Mouse (Mus musculus): Measurements from ENCODE around the gene Scfd2. TPM values are rescaled to one million over a fixed set of nuclear protein-coding genes. Genes with fewer than 3 reads are reported as not detected.

The Scfd2 gene
- polyA plus RNA-seq, 1 experiment = 3.1 TPM

- WGBS = 68% methylated on average over 5 of the region's 5 CpGs
- H3K4me3 ChIP-seq (replicated peaks; ENCODE audit: control insufficient read depth, low read depth, low read length) = no peak overlapping the region
- no peaks in the 10 kb centered on the region for H3K4me1 ChIP-seq (ENCODE audit: control insufficient read depth, insufficient read depth, low read length)
- no peak for TF ChIP-seq CTCF (IDR thresholded peaks at IDR 0.05; ENCODE audit: control insufficient read depth, insufficient read depth, low read length)
- no peak for TF ChIP-seq POLR2A (IDR thresholded peaks at IDR 0.05; ENCODE audit: borderline replicate concordance, control insufficient read depth, low read depth, low read length)
- no peak overlapping the region for H3K27ac ChIP-seq (ENCODE audit: control insufficient read depth, insufficient read depth, low read depth, low read length, poor library complexity)
These were observed 230.6 kb downstream of the Scfd2 start for GRCm38 (mm10) chr5:74300931-74301330.

- 47% methylated on average over 4 of the region's 4 CpGs for WGBS
- H3K4me3 ChIP-seq (replicated peaks; ENCODE audit: control insufficient read depth, low read depth, low read length) = no peak overlapping the region
- no peaks in the 10 kb centered on the region for H3K4me1 ChIP-seq (ENCODE audit: control insufficient read depth, insufficient read depth, low read length)
- no peak overlapping the region for H3K27ac ChIP-seq (ENCODE audit: control insufficient read depth, insufficient read depth, low read depth, low read length, poor library complexity)
- TF ChIP-seq POLR2A (IDR thresholded peaks at IDR 0.05; ENCODE audit: borderline replicate concordance, control insufficient read depth, low read depth, low read length) (no peak), CTCF (IDR thresholded peaks at IDR 0.05; ENCODE audit: control insufficient read depth, insufficient read depth, low read length) (no peak)
These were observed 231.4 kb downstream of the Scfd2 start for GRCm38 (mm10) chr5:74300140-74300539.

- TF ChIP-seq CTCF (IDR thresholded peaks at IDR 0.05; ENCODE audit: control insufficient read depth, insufficient read depth, low read length) (peak; percentile 36; the same call in 1 of the 2 replicates), POLR2A (IDR thresholded peaks at IDR 0.05; ENCODE audit: borderline replicate concordance, control insufficient read depth, low read depth, low read length) (no peak)
- H3K27ac ChIP-seq (ENCODE audit: control insufficient read depth, insufficient read depth, low read depth, low read length, poor library complexity) = no peak overlapping the region
- no peaks in the 10 kb centered on the region for H3K4me1 ChIP-seq (ENCODE audit: control insufficient read depth, insufficient read depth, low read length)
- 78% methylated on average over 5 of the region's 5 CpGs for WGBS
- no peak overlapping the region for H3K4me3 ChIP-seq (replicated peaks; ENCODE audit: control insufficient read depth, low read depth, low read length)
These were observed 234.4 kb downstream of the Scfd2 start for GRCm38 (mm10) chr5:74297113-74297512.

GRCm38 (mm10) chr5:74296096-74296495, 235.5 kb downstream of the Scfd2 start:
- WGBS = 77% methylated on average over 5 of the region's 5 CpGs
- H3K27ac ChIP-seq (ENCODE audit: control insufficient read depth, insufficient read depth, low read depth, low read length, poor library complexity) = no peak overlapping the region
- no peaks in the 10 kb centered on the region for H3K4me1 ChIP-seq (ENCODE audit: control insufficient read depth, insufficient read depth, low read length)
- no peak overlapping the region for H3K4me3 ChIP-seq (replicated peaks; ENCODE audit: control insufficient read depth, low read depth, low read length)
- TF ChIP-seq CTCF (IDR thresholded peaks at IDR 0.05; ENCODE audit: control insufficient read depth, insufficient read depth, low read length) (no peak), POLR2A (IDR thresholded peaks at IDR 0.05; ENCODE audit: borderline replicate concordance, control insufficient read depth, low read depth, low read length) (no peak)

- 75% methylated on average over 5 of the region's 5 CpGs for WGBS
- no peak overlapping the region for H3K4me3 ChIP-seq (replicated peaks; ENCODE audit: control insufficient read depth, low read depth, low read length)
- TF ChIP-seq POLR2A (IDR thresholded peaks at IDR 0.05; ENCODE audit: borderline replicate concordance, control insufficient read depth, low read depth, low read length) (no peak), CTCF (IDR thresholded peaks at IDR 0.05; ENCODE audit: control insufficient read depth, insufficient read depth, low read length) (no peak)
- no peaks in the 10 kb centered on the region for H3K4me1 ChIP-seq (ENCODE audit: control insufficient read depth, insufficient read depth, low read length)
- H3K27ac ChIP-seq (ENCODE audit: control insufficient read depth, insufficient read depth, low read depth, low read length, poor library complexity) = no peak overlapping the region
These were observed 238.0 kb downstream of the Scfd2 start for GRCm38 (mm10) chr5:74293513-74293912.

- no peak for TF ChIP-seq POLR2A (IDR thresholded peaks at IDR 0.05; ENCODE audit: borderline replicate concordance, control insufficient read depth, low read depth, low read length)
- TF ChIP-seq CTCF (IDR thresholded peaks at IDR 0.05; ENCODE audit: control insufficient read depth, insufficient read depth, low read length) = no peak
- Histone ChIP-seq H3K4me1 (ENCODE audit: control insufficient read depth, insufficient read depth, low read length) (no peaks in the 10 kb centered on the region), H3K4me3 (replicated peaks; ENCODE audit: control insufficient read depth, low read depth, low read length) (no peak overlapping the region), H3K27ac (ENCODE audit: control insufficient read depth, insufficient read depth, low read depth, low read length, poor library complexity) (no peak overlapping the region)
- WGBS = 82% methylated on average over 2 of the region's 2 CpGs
These were observed 239.5 kb downstream of the Scfd2 start for GRCm38 (mm10) chr5:74292050-74292449.

GRCm38 (mm10) chr5:74291575-74291974, 240.0 kb downstream of the Scfd2 start:
- TF ChIP-seq CTCF (IDR thresholded peaks at IDR 0.05; ENCODE audit: control insufficient read depth, insufficient read depth, low read length) (no peak), POLR2A (IDR thresholded peaks at IDR 0.05; ENCODE audit: borderline replicate concordance, control insufficient read depth, low read depth, low read length) (no peak)
- WGBS = 88% methylated on average over 9 of the region's 9 CpGs
- Histone ChIP-seq H3K4me3 (replicated peaks; ENCODE audit: control insufficient read depth, low read depth, low read length) (no peak overlapping the region), H3K27ac (ENCODE audit: control insufficient read depth, insufficient read depth, low read depth, low read length, poor library complexity) (no peak overlapping the region), H3K4me1 (ENCODE audit: control insufficient read depth, insufficient read depth, low read length) (no peaks in the 10 kb centered on the region)

GRCm38 (mm10) chr5:74289957-74290356, 241.6 kb downstream of the Scfd2 start:
- Histone ChIP-seq H3K4me3 (replicated peaks; ENCODE audit: control insufficient read depth, low read depth, low read length) (no peak overlapping the region), H3K27ac (ENCODE audit: control insufficient read depth, insufficient read depth, low read depth, low read length, poor library complexity) (no peak overlapping the region), H3K4me1 (ENCODE audit: control insufficient read depth, insufficient read depth, low read length) (no peaks in the 10 kb centered on the region)
- 90% methylated on average over 6 of the region's 6 CpGs for WGBS
- no peak for TF ChIP-seq POLR2A (IDR thresholded peaks at IDR 0.05; ENCODE audit: borderline replicate concordance, control insufficient read depth, low read depth, low read length)
- no peak for TF ChIP-seq CTCF (IDR thresholded peaks at IDR 0.05; ENCODE audit: control insufficient read depth, insufficient read depth, low read length)

GRCm38 (mm10) chr5:74288206-74288605, 243.4 kb downstream of the Scfd2 start:
- 59% methylated on average over 2 of the region's 2 CpGs for WGBS
- H3K27ac ChIP-seq (ENCODE audit: control insufficient read depth, insufficient read depth, low read depth, low read length, poor library complexity) = no peak overlapping the region
- TF ChIP-seq POLR2A (IDR thresholded peaks at IDR 0.05; ENCODE audit: borderline replicate concordance, control insufficient read depth, low read depth, low read length) (no peak), CTCF (IDR thresholded peaks at IDR 0.05; ENCODE audit: control insufficient read depth, insufficient read depth, low read length) (no peak)
- no peak overlapping the region for H3K4me3 ChIP-seq (replicated peaks; ENCODE audit: control insufficient read depth, low read depth, low read length)
- no peaks in the 10 kb centered on the region for H3K4me1 ChIP-seq (ENCODE audit: control insufficient read depth, insufficient read depth, low read length)

All from bone marrow, adult 2 months (tissue).